Mouse (Mus musculus) frontal cortex, postnatal 10 days (tissue): ENCODE results near the gene Dst.
A peak's percentile ranks its signal among the peaks of the same experiment; 100 is the strongest.

Source experiments
- DNase-seq, 2 experiments: peaks; one replicate each; pipeline ENCODE4 v3.0.0; 2022; ENCODE audit warnings: low spot score in 2 of 2, mixed read lengths in 1 of 2

Gene Dst

GRCm38 (mm10) chr1:34169086-34169485 is 261.1 kb downstream of the Dst start:
- no peak for DNase-seq

GRCm38 (mm10) chr1:34174517-34174916 is 266.5 kb downstream of the Dst start:
- DNase-seq: no peak

- no peak for DNase-seq
These were observed 266.9 kb downstream of the Dst start for GRCm38 (mm10) chr1:34174961-34175360.

- no peak for DNase-seq
These were observed 270.1 kb downstream of the Dst start for GRCm38 (mm10) chr1:34178022-34178727.

GRCm38 (mm10) chr1:34179756-34180155 is 271.7 kb downstream of the Dst start:
- no peak for DNase-seq

GRCm38 (mm10) chr1:34182406-34183249 is 274.6 kb downstream of the Dst start:
- DNase-seq: no peak

GRCm38 (mm10) chr1:34183250-34183926 is 275.4 kb downstream of the Dst start:
- DNase-seq: no peak

GRCm38 (mm10) chr1:34184266-34184665 is 276.2 kb downstream of the Dst start:
- no peak for DNase-seq

- no peak for DNase-seq
These were observed 278.0 kb downstream of the Dst start for GRCm38 (mm10) chr1:34186033-34186432.

- no peak for DNase-seq
These were observed 279.5 kb downstream of the Dst start for GRCm38 (mm10) chr1:34187501-34187900.

GRCm38 (mm10) chr1:34188721-34189236 is 280.8 kb downstream of the Dst start:
- DNase-seq: no peak

GRCm38 (mm10) chr1:34189318-34189717 is 281.3 kb downstream of the Dst start:
- peak in 1 of 2 experiments; percentile 26 for DNase-seq

- DNase-seq: peak; percentile 40 to 51
These were observed 281.9 kb downstream of the Dst start for GRCm38 (mm10) chr1:34189970-34190369.

- no peak for DNase-seq
These were observed 284.1 kb downstream of the Dst start for GRCm38 (mm10) chr1:34192174-34192573.

GRCm38 (mm10) chr1:34200791-34201190 is 292.8 kb downstream of the Dst start:
- DNase-seq: no peak

GRCm38 (mm10) chr1:34201483-34201882 is 293.5 kb downstream of the Dst start:
- no peak for DNase-seq

GRCm38 (mm10) chr1:34211704-34212103 is 303.7 kb downstream of the Dst start:
- DNase-seq: no peak

GRCm38 (mm10) chr1:34216456-34216855 is 308.4 kb downstream of the Dst start:
- no peak for DNase-seq

GRCm38 (mm10) chr1:34218323-34218722 is 310.3 kb downstream of the Dst start:
- DNase-seq: peak in 1 of 2 experiments; percentile 56

GRCm38 (mm10) chr1:34218801-34219200 is 310.8 kb downstream of the Dst start:
- DNase-seq: no peak

GRCm38 (mm10) chr1:34220094-34220601 is 312.1 kb downstream of the Dst start:
- DNase-seq: no peak

- DNase-seq: no peak
These were observed 315.8 kb downstream of the Dst start for GRCm38 (mm10) chr1:34223866-34224265.
